Mouse (Mus musculus): ENCODE results near the gene Supt20.
"Not testable (repeated sequence)": the region's sequence is repeated elsewhere in the genome, so short reads cannot be mapped to it uniquely, and the experiment has no call there.

- TF ChIP-seq CTCF, POLR2A (IDR thresholded peaks at IDR 0.05; ENCODE audit: insufficient read depth, low read depth, low read length): not testable (repeated sequence)
These were observed 11.5 kb downstream of the Supt20 start for GRCm38 (mm10) chr3:54704106-54704505.
